Mouse (Mus musculus): ENCODE measurements around the gene Gcsh. TPM values are rescaled to one million over a fixed set of nuclear protein-coding genes. Genes with fewer than 3 reads are reported as not detected.
A peak's percentile ranks its signal among the peaks of the same experiment; 100 is the strongest.

Gene Gcsh
- polyA plus RNA-seq, 1 experiment from 2014 or later, result 75.4 TPM

- no peaks in the 10 kb centered on the region for H3K36me3 ChIP-seq (ENCODE audit: control insufficient read depth, insufficient read depth)
- H3K27me3 ChIP-seq (replicated peaks; ENCODE audit: control insufficient read depth, insufficient read depth, low read length), result no peaks in the 10 kb centered on the region
- H3K9me3 ChIP-seq (ENCODE audit: control insufficient read depth, low read length), result no peaks in the 10 kb centered on the region
- H3K4me3 ChIP-seq (replicated peaks; ENCODE audit: low read length), result peak overlapping the region; percentile 85; the same call in 1 of the 2 replicates
- WGBS, result 72% methylated on average over 12 of the region's 12 CpGs
- no peak overlapping the region for H3K27ac ChIP-seq (ENCODE audit: low read length)
- H3K9ac ChIP-seq (replicated peaks; ENCODE audit: low read depth, low read length), result no peak overlapping the region
- H3K4me2 ChIP-seq (ENCODE audit: low read length), result no peak overlapping the region
- H3K4me1 ChIP-seq (replicated peaks; ENCODE audit: control insufficient read depth, insufficient read depth, low read length), result peaks cover 13% of the 10 kb centered on the region
- 0 out of 2 replicates have a peak, but pooled peaks have one; percentile 16 for ATAC-seq
Observed at GRCm38 (mm10) chr8:116942284-116943058, 50.9 kb downstream of the Gcsh start.

GRCm38 (mm10) chr8:116935506-116935905 is 57.8 kb downstream of the Gcsh start:
- Histone ChIP-seq H3K4me1 (replicated peaks; ENCODE audit: control insufficient read depth, insufficient read depth, low read length) (no peaks in the 10 kb centered on the region), H3K27ac (ENCODE audit: low read length) (no peak overlapping the region), H3K4me2 (ENCODE audit: low read length) (no peak overlapping the region), H3K9me3 (ENCODE audit: control insufficient read depth, low read length) (no peaks in the 10 kb centered on the region), H3K9ac (replicated peaks; ENCODE audit: low read depth, low read length) (no peak overlapping the region), H3K36me3 (ENCODE audit: control insufficient read depth, insufficient read depth) (no peaks in the 10 kb centered on the region), H3K4me3 (replicated peaks; ENCODE audit: low read length) (no peak overlapping the region), H3K27me3 (replicated peaks; ENCODE audit: control insufficient read depth, insufficient read depth, low read length) (no peaks in the 10 kb centered on the region)
- no peak for ATAC-seq
- 55% methylated on average over 6 of the region's 6 CpGs for WGBS

- H3K36me3 ChIP-seq (ENCODE audit: control insufficient read depth, insufficient read depth), result no peaks in the 10 kb centered on the region
- H3K27me3 ChIP-seq (replicated peaks; ENCODE audit: control insufficient read depth, insufficient read depth, low read length), result no peaks in the 10 kb centered on the region
- no peak for ATAC-seq
Observed at GRCm38 (mm10) chr8:116934976-116935375, 58.4 kb downstream of the Gcsh start.

More at GRCm38 (mm10) chr8:116934976-116935375, 58.4 kb downstream of the Gcsh start:
- H3K4me3 ChIP-seq (replicated peaks; ENCODE audit: low read length), result no peak overlapping the region
- no peak overlapping the region for H3K9ac ChIP-seq (replicated peaks; ENCODE audit: low read depth, low read length)
- H3K9me3 ChIP-seq (ENCODE audit: control insufficient read depth, low read length), result no peaks in the 10 kb centered on the region
- 90% methylated on average over 4 of the region's 4 CpGs for WGBS
- H3K4me1 ChIP-seq (replicated peaks; ENCODE audit: control insufficient read depth, insufficient read depth, low read length), result no peaks in the 10 kb centered on the region
- H3K27ac ChIP-seq (ENCODE audit: low read length), result no peak overlapping the region
- H3K4me2 ChIP-seq (ENCODE audit: low read length), result no peak overlapping the region

Other genes with a start within 250 kb of the Gcsh start
- 28.6 and 30.8 TPM in 2 replicates for gene Cmc2, start 72.1 kb downstream of the Gcsh start, polyA plus RNA-seq (2015; fragmentation: Nextera tagmentation; extraction: Ambion mirVana)
- gene Cenpn, start 71.8 kb downstream of the Gcsh start, polyA plus RNA-seq (2015; fragmentation: Nextera tagmentation; extraction: Ambion mirVana), result 13.5 and 15.2 TPM in 2 replicates
- gene Atmin, start 50.1 kb downstream of the Gcsh start, polyA plus RNA-seq (2015; fragmentation: Nextera tagmentation; extraction: Ambion mirVana), result 17.6 and 19.1 TPM in 2 replicates
- gene 1700030J22Rik, start 14.6 kb downstream of the Gcsh start, polyA plus RNA-seq (2015; fragmentation: Nextera tagmentation; extraction: Ambion mirVana), result 6.1 and 6.8 TPM in 2 replicates
- not detected in 2 replicates for gene Pkd1l2, start 88.9 kb upstream of the Gcsh start, polyA plus RNA-seq (2015; fragmentation: Nextera tagmentation; extraction: Ambion mirVana)
- gene Bco1, start 102.3 kb upstream of the Gcsh start, polyA plus RNA-seq (2015; fragmentation: Nextera tagmentation; extraction: Ambion mirVana), result 0.11 TPM in 1 of 2 replicates, not detected in the other
- 3.5 and 3.7 TPM in 2 replicates for gene Gan, start 164.6 kb upstream of the Gcsh start, polyA plus RNA-seq (2015; fragmentation: Nextera tagmentation; extraction: Ambion mirVana)

Measured in forebrain, embryonic 16.5 days (tissue).